Mouse (Mus musculus): ENCODE data around the gene Gm3468. TPM values are rescaled to one million over a fixed set of nuclear protein-coding genes. Genes with fewer than 3 reads are reported as not detected.
A peak's percentile ranks its signal among the peaks of the same experiment; 100 is the strongest.
"Not testable (repeated sequence)": the region's sequence is repeated elsewhere in the genome, so short reads cannot be mapped to it uniquely, and the experiment has no call there.

The Gm3468 gene
- 0.55 and 0.97 TPM in 2 replicates for total RNA-seq (2017)

- peak; percentile 95 for ATAC-seq (replicated peaks; ENCODE audit: low read depth, poor library complexity, severe bottlenecking)
Observed at GRCm38 (mm10) chr14:6108272-6108925, at the start of gene Gm3468. TSS of gene Gm3468 (minus strand) at chr14:6108665.

- ATAC-seq (replicated peaks; ENCODE audit: low read depth, poor library complexity, severe bottlenecking), result not testable (repeated sequence)
Observed at GRCm38 (mm10) chr14:6125707-6126106, 17.2 kb upstream of the Gm3468 start, which contains the start of gene Gm3476. TSS of gene Gm3476 (minus strand) at chr14:6125807.

GRCm38 (mm10) chr14:6107500-6107899, 965 bp downstream of the Gm3468 start:
- ATAC-seq (replicated peaks; ENCODE audit: low read depth, poor library complexity, severe bottlenecking), result not testable (repeated sequence)

GRCm38 (mm10) chr14:6093842-6094241, 14.6 kb downstream of the Gm3468 start, which contains the start of gene Gm8206:
TSS of gene Gm8206 (minus strand) at chr14:6093942.
- ATAC-seq (replicated peaks; ENCODE audit: low read depth, poor library complexity, severe bottlenecking), result not testable (repeated sequence)

GRCm38 (mm10) chr14:6058167-6058566, 50.3 kb downstream of the Gm3468 start, which contains the start of gene Gm6337:
TSS of gene Gm6337 (minus strand) at chr14:6058267.
- ATAC-seq (replicated peaks; ENCODE audit: low read depth, poor library complexity, severe bottlenecking), result not testable (repeated sequence)

Other genes with a start within 250 kb of the Gm3468 start
- not detected in 2 replicates for gene Gm8237, start 228.3 kb downstream of the Gm3468 start, total RNA-seq (2017)
- gene Gm3248, start 146.9 kb downstream of the Gm3468 start, total RNA-seq (2017), result not detected in 2 replicates
- gene Gm3453, start 129.5 kb downstream of the Gm3468 start, total RNA-seq (2017), result not detected in 2 replicates
- gene Gm6337, start 50.4 kb downstream of the Gm3468 start, total RNA-seq (2017), result not detected in 2 replicates
- gene Gm8206, start 14.7 kb downstream of the Gm3468 start, total RNA-seq (2017), result not detected in 2 replicates
- gene Gm3476, start 17.1 kb upstream of the Gm3468 start, total RNA-seq (2017), result not detected in 2 replicates
- not detected in 2 replicates for gene Gm21560, start 110.6 kb upstream of the Gm3468 start, total RNA-seq (2017)
- not detected in 2 replicates for gene Gm3411, start 178.6 kb upstream of the Gm3468 start, total RNA-seq (2017)
- not detected in 2 replicates for gene Gm21103, start 196.2 kb upstream of the Gm3468 start, total RNA-seq (2017)
- gene Gm3618, start 235.0 kb upstream of the Gm3468 start, total RNA-seq (2017), result not detected in 2 replicates